Mouse (Mus musculus): Measurements from ENCODE around the gene Lrrc10. TPM values are rescaled to one million over a fixed set of nuclear protein-coding genes. Genes with fewer than 3 reads are reported as not detected.

Gene Lrrc10
- polyA plus RNA-seq, 1 experiment from 2014 or later: 60.4 TPM

GRCm38 (mm10) chr10:117049253-117049652 is 4.1 kb downstream of the Lrrc10 start:
- Histone ChIP-seq H3K4me3 (peak overlapping the region; percentile 63), H3K27ac (peak overlapping the region; percentile 8; the same call in 1 of the 2 replicates), H3K4me1 (replicated peaks) (peaks cover 23% of the 10 kb centered on the region), H3K4me2 (peak overlapping the region; percentile 67), H3K9me3 (replicated peaks) (no peaks in the 10 kb centered on the region), H3K27me3 (no peaks in the 10 kb centered on the region), H3K9ac (peak overlapping the region; percentile 75; the same call in 1 of the 2 replicates), H3K36me3 (peaks cover 50% of the 10 kb centered on the region)
- no peak for ATAC-seq (replicated peaks; ENCODE audit: insufficient number of reproducible peaks, insufficient read depth, low FRiP score, low read depth)
- WGBS: 66% methylated on average over 4 of the region's 4 CpGs

- H3K27ac ChIP-seq: peak overlapping the region; percentile 8; the same call in 1 of the 2 replicates
- H3K36me3 ChIP-seq: peaks cover 56% of the 10 kb centered on the region
- ATAC-seq (replicated peaks; ENCODE audit: insufficient number of reproducible peaks, insufficient read depth, low FRiP score, low read depth): no peak
- no peaks in the 10 kb centered on the region for H3K9me3 ChIP-seq (replicated peaks)
- H3K4me2 ChIP-seq: no peak overlapping the region
- WGBS: 50% methylated on average over 4 of the region's 4 CpGs
- H3K4me1 ChIP-seq (replicated peaks): peaks cover 17% of the 10 kb centered on the region
- no peak overlapping the region for H3K4me3 ChIP-seq
- no peak overlapping the region for H3K9ac ChIP-seq
- no peaks in the 10 kb centered on the region for H3K27me3 ChIP-seq
Measured at GRCm38 (mm10) chr10:117049961-117050597, 4.9 kb downstream of the Lrrc10 start.

GRCm38 (mm10) chr10:117055668-117056067 is 10.5 kb downstream of the Lrrc10 start:
- Histone ChIP-seq H3K9me3 (replicated peaks) (no peaks in the 10 kb centered on the region), H3K4me1 (replicated peaks) (peaks cover 4% of the 10 kb centered on the region; the same call in 1 of the 2 replicates), H3K36me3 (peaks cover 93% of the 10 kb centered on the region), H3K4me3 (no peak overlapping the region), H3K27me3 (no peaks in the 10 kb centered on the region), H3K27ac (no peak overlapping the region), H3K9ac (no peak overlapping the region), H3K4me2 (no peak overlapping the region)
- 87% methylated on average over 4 of the region's 4 CpGs for WGBS
- no peak for ATAC-seq (replicated peaks; ENCODE audit: insufficient number of reproducible peaks, insufficient read depth, low FRiP score, low read depth)

GRCm38 (mm10) chr10:117062894-117063253 is 17.7 kb downstream of the Lrrc10 start:
- WGBS: 2% methylated on average over 15 of the region's 15 CpGs
- Histone ChIP-seq H3K27ac (peak overlapping the region; percentile 92; the same call in 1 of the 2 replicates), H3K9me3 (replicated peaks) (no peaks in the 10 kb centered on the region), H3K4me2 (peak overlapping the region; percentile 76), H3K36me3 (peaks cover 41% of the 10 kb centered on the region), H3K9ac (peak overlapping the region; percentile 90), H3K27me3 (no peaks in the 10 kb centered on the region), H3K4me1 (replicated peaks) (peaks cover 13% of the 10 kb centered on the region), H3K4me3 (peak overlapping the region; percentile 99)
- no peak for ATAC-seq (replicated peaks; ENCODE audit: insufficient number of reproducible peaks, insufficient read depth, low FRiP score, low read depth)

- peak within 1 kb of the TSS; percentile 92 for H3K27ac ChIP-seq
- H3K4me1 ChIP-seq (replicated peaks): peaks cover 13% of the 10 kb centered on the region
- no peaks in the 10 kb centered on the region for H3K27me3 ChIP-seq
- H3K4me2 ChIP-seq: peak within 1 kb of the TSS; percentile 76
- H3K36me3 ChIP-seq: peaks cover 38% of the 10 kb centered on the region
- peak within 1 kb of the TSS; percentile 90 for H3K9ac ChIP-seq
- under 1% methylated on average over 68 of the region's 68 CpGs for WGBS
- H3K9me3 ChIP-seq (replicated peaks): no peaks in the 10 kb centered on the region
- peak within 1 kb of the TSS; percentile 99 for H3K4me3 ChIP-seq
- ATAC-seq (replicated peaks; ENCODE audit: insufficient number of reproducible peaks, insufficient read depth, low FRiP score, low read depth): peak; percentile 93
Measured at GRCm38 (mm10) chr10:117063254-117064021, 18.3 kb downstream of the Lrrc10 start, which contains the start of gene Cct2. TSS of gene Cct2 (minus strand) at chr10:117063814.

GRCm38 (mm10) chr10:117064076-117064475 is 18.9 kb downstream of the Lrrc10 start:
- ATAC-seq (replicated peaks; ENCODE audit: insufficient number of reproducible peaks, insufficient read depth, low FRiP score, low read depth): no peak
- H3K9ac ChIP-seq: peak overlapping the region; percentile 25; the same call in 1 of the 2 replicates
- WGBS: 12% methylated on average over 7 of the region's 7 CpGs

GRCm38 (mm10) chr10:117069109-117069508 is 24.0 kb downstream of the Lrrc10 start:
- Histone ChIP-seq H3K27me3 (no peaks in the 10 kb centered on the region), H3K4me2 (no peak overlapping the region), H3K9ac (no peak overlapping the region), H3K27ac (no peak overlapping the region), H3K4me3 (no peak overlapping the region), H3K4me1 (replicated peaks) (peaks cover 15% of the 10 kb centered on the region), H3K9me3 (replicated peaks) (no peaks in the 10 kb centered on the region), H3K36me3 (peaks cover 29% of the 10 kb centered on the region)
- WGBS: 93% methylated on average over 3 of the region's 3 CpGs
- no peak for ATAC-seq (replicated peaks; ENCODE audit: insufficient number of reproducible peaks, insufficient read depth, low FRiP score, low read depth)

More at GRCm38 (mm10) chr10:117064076-117064475, 18.9 kb downstream of the Lrrc10 start:
- Histone ChIP-seq H3K4me1 (replicated peaks) (peaks cover 9% of the 10 kb centered on the region), H3K4me3 (peak overlapping the region; percentile 99), H3K9me3 (replicated peaks) (no peaks in the 10 kb centered on the region), H3K27me3 (no peaks in the 10 kb centered on the region), H3K4me2 (peak overlapping the region; percentile 61), H3K27ac (peak overlapping the region; percentile 92), H3K36me3 (peaks cover 36% of the 10 kb centered on the region)

- no peak overlapping the region for H3K4me2 ChIP-seq
- H3K4me3 ChIP-seq: no peak overlapping the region
- WGBS: 75% methylated on average over 18 of the region's 18 CpGs
- H3K9me3 ChIP-seq (replicated peaks): no peaks in the 10 kb centered on the region
- peaks cover 11% of the 10 kb centered on the region for H3K4me1 ChIP-seq (replicated peaks)
- H3K36me3 ChIP-seq: peaks cover 54% of the 10 kb centered on the region
- ATAC-seq (replicated peaks; ENCODE audit: insufficient number of reproducible peaks, insufficient read depth, low FRiP score, low read depth): no peak
- no peaks in the 10 kb centered on the region for H3K27me3 ChIP-seq
- no peak overlapping the region for H3K27ac ChIP-seq
- no peak overlapping the region for H3K9ac ChIP-seq
Measured at GRCm38 (mm10) chr10:117072191-117072888, 27.2 kb downstream of the Lrrc10 start.

GRCm38 (mm10) chr10:117073176-117073575 is 28.0 kb downstream of the Lrrc10 start:
- H3K27ac ChIP-seq: no peak overlapping the region

GRCm38 (mm10) chr10:117078284-117078683 is 33.1 kb downstream of the Lrrc10 start:
- no peak overlapping the region for H3K4me3 ChIP-seq
- peaks cover 65% of the 10 kb centered on the region for H3K36me3 ChIP-seq
- no peak for ATAC-seq (replicated peaks; ENCODE audit: insufficient number of reproducible peaks, insufficient read depth, low FRiP score, low read depth)
- no peak overlapping the region for H3K9ac ChIP-seq
- peaks cover 11% of the 10 kb centered on the region for H3K4me1 ChIP-seq (replicated peaks)
- no peak overlapping the region for H3K27ac ChIP-seq
- H3K4me2 ChIP-seq: no peak overlapping the region
- 72% methylated on average over 6 of the region's 6 CpGs for WGBS
- H3K9me3 ChIP-seq (replicated peaks): no peaks in the 10 kb centered on the region
- no peaks in the 10 kb centered on the region for H3K27me3 ChIP-seq

More at GRCm38 (mm10) chr10:117073176-117073575, 28.0 kb downstream of the Lrrc10 start:
- Histone ChIP-seq H3K27me3 (no peaks in the 10 kb centered on the region), H3K36me3 (peaks cover 60% of the 10 kb centered on the region), H3K4me3 (no peak overlapping the region), H3K4me1 (replicated peaks) (peaks cover 11% of the 10 kb centered on the region; the same call in 1 of the 2 replicates), H3K9me3 (replicated peaks) (no peaks in the 10 kb centered on the region), H3K4me2 (no peak overlapping the region), H3K9ac (no peak overlapping the region)
- WGBS: 47% methylated on average over 7 of the region's 7 CpGs
- ATAC-seq (replicated peaks; ENCODE audit: insufficient number of reproducible peaks, insufficient read depth, low FRiP score, low read depth): no peak

GRCm38 (mm10) chr10:117081326-117081725 is 36.2 kb downstream of the Lrrc10 start:
- no peak for ATAC-seq (replicated peaks; ENCODE audit: insufficient number of reproducible peaks, insufficient read depth, low FRiP score, low read depth)
- 82% methylated on average over 4 of the region's 4 CpGs for WGBS
- Histone ChIP-seq H3K9ac (no peak overlapping the region), H3K9me3 (replicated peaks) (no peaks in the 10 kb centered on the region), H3K27me3 (no peaks in the 10 kb centered on the region), H3K4me1 (replicated peaks) (peaks cover 6% of the 10 kb centered on the region; the same call in 1 of the 2 replicates), H3K4me2 (no peak overlapping the region), H3K36me3 (peaks cover 51% of the 10 kb centered on the region), H3K4me3 (no peak overlapping the region), H3K27ac (no peak overlapping the region)

All from heart, embryonic 15.5 days (tissue).